Mouse (Mus musculus) embryo, embryonic 11 days (tissue): ENCODE measurements around the gene Tpgs1.

ENCODE experiments used
- DNase-seq: peaks from one replicate; pipeline ENCODE4 v3.0.0-alpha.2; 2015

Tpgs1 gene

GRCm38 (mm10) chr10:79668771-79669575 lies at the start of gene Tpgs1:
Tpgs1 (plus strand) TSS chr10:79669369.
- DNase-seq, result peak; percentile 94

GRCm38 (mm10) chr10:79623950-79624349 lies 45.2 kb upstream of the Tpgs1 start:
- no peak for DNase-seq

- DNase-seq, result no peak
Measured at GRCm38 (mm10) chr10:79625398-79625797, 43.8 kb upstream of the Tpgs1 start.

GRCm38 (mm10) chr10:79626156-79626555 lies 43.0 kb upstream of the Tpgs1 start:
- DNase-seq, result no peak

- no peak for DNase-seq
Measured at GRCm38 (mm10) chr10:79628377-79628776, 40.8 kb upstream of the Tpgs1 start.

GRCm38 (mm10) chr10:79631432-79631831 lies 37.7 kb upstream of the Tpgs1 start:
- DNase-seq, result no peak

- DNase-seq, result no peak
Measured at GRCm38 (mm10) chr10:79633006-79633777, 36.0 kb upstream of the Tpgs1 start.

GRCm38 (mm10) chr10:79636287-79636686 lies 32.9 kb upstream of the Tpgs1 start:
- DNase-seq, result no peak

- DNase-seq, result peak; percentile 86
Measured at GRCm38 (mm10) chr10:79637128-79638110, 31.8 kb upstream of the Tpgs1 start, which contains the start of gene Shc2. Shc2 (minus strand) TSS chr10:79637918.

- peak; percentile 77 for DNase-seq
Measured at GRCm38 (mm10) chr10:79638486-79639204, 30.5 kb upstream of the Tpgs1 start.

GRCm38 (mm10) chr10:79645711-79646110 lies 23.5 kb upstream of the Tpgs1 start, which contains the start of gene Odf3l2:
Odf3l2 (minus strand) TSS chr10:79645738.
- DNase-seq, result no peak

GRCm38 (mm10) chr10:79649070-79649751 lies 20.0 kb upstream of the Tpgs1 start:
- DNase-seq, result peak; percentile 83

- DNase-seq, result no peak
Measured at GRCm38 (mm10) chr10:79652789-79653188, 16.4 kb upstream of the Tpgs1 start.

- DNase-seq, result peak; percentile 59
Measured at GRCm38 (mm10) chr10:79654946-79655395, 14.2 kb upstream of the Tpgs1 start.

- DNase-seq, result peak; percentile 54
Measured at GRCm38 (mm10) chr10:79658829-79659228, 10.3 kb upstream of the Tpgs1 start.

- DNase-seq, result no peak
Measured at GRCm38 (mm10) chr10:79660298-79660697, 8.9 kb upstream of the Tpgs1 start.

- DNase-seq, result no peak
Measured at GRCm38 (mm10) chr10:79661861-79662260, 7.3 kb upstream of the Tpgs1 start.

- DNase-seq, result peak; percentile 87
Measured at GRCm38 (mm10) chr10:79664131-79664665, 5.0 kb upstream of the Tpgs1 start, which contains the start of gene Madcam1. Madcam1 (plus strand) TSS chr10:79664559.

GRCm38 (mm10) chr10:79665051-79665450 lies 4.1 kb upstream of the Tpgs1 start:
- DNase-seq, result no peak

GRCm38 (mm10) chr10:79666493-79666892 lies 2.7 kb upstream of the Tpgs1 start:
- no peak for DNase-seq

GRCm38 (mm10) chr10:79668076-79668475 lies 1.1 kb upstream of the Tpgs1 start:
- DNase-seq, result no peak
